Mouse (Mus musculus) adrenal gland (tissue): ENCODE measurements around the gene Lrp6.

Experiments used
- intact Hi-C: fragments of 180-260 bp; cut with DNase I; formaldehyde crosslinking; loops from one replicate; pipeline ENCODE4 v1.15.1; 2025

Gene Lrp6

GRCm38 (mm10) chr6:134578039-134578438, 11.3 kb upstream of the Lrp6 start:
- intact Hi-C loops, result no loop called here

DNA sequence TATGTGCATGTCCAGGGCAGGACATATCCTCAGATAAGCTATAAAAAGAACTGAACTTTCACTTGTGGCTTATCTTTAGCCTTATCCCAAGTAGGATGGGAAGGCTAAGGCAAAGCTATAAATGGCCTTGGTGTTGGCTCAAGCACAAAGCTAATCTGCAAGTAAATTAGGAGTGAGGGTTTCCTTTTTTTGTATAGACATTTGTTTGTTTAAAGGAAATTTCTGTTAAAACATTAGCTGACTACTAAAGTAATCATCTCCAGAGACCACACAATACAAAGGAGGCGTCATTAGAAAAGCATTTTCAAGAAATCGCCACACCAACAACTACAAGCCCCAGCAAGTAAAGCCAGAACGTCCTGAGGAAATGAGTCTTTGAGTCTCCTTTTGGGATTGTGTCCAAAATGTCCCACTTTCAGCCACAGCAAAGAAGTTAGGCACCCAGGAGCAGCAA, 8.6 kb upstream of the Lrp6 start:
- intact Hi-C loops, result no loop called here

DNA sequence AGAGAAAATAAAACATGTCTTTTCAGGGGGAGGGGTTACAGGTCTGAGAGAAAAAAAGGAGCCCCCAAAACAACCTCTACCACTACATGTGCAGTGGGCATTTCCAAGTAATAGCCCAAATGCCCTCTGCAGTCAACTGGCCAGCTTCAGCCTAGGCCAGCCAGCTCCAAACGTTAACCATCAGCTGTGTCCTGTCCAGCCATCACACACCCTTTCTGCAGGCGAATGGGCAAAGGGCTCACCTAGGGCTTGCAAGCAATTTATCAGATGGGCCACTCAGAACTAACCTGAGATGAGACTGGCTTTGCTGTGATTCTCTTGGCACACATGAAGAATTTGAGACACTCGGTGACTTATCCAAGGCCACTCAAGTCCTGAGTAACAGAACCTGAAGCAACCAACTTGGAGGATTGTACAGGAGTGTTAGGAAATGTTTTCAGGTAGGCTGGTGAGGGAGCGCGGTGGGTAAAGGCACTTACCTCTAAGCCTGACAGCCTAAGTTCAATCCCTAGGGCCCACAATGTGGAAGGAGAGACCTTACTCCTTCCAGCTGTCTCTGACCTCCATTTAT, 1.3 kb upstream of the Lrp6 start:
- intact Hi-C loops, result loop anchor here (5.0 to 10.0 kb wide), 2 partner anchors 39 to 53 kb away; no protein-coding TSS in a partner anchor

- intact Hi-C loops, result loop anchor here (5.0 to 10.0 kb wide), 2 partner anchors 41 to 52 kb away; no protein-coding TSS in a partner anchor
Observed at GRCm38 (mm10) chr6:134566248-134566817, 432 bp downstream of the Lrp6 start.

DNA sequence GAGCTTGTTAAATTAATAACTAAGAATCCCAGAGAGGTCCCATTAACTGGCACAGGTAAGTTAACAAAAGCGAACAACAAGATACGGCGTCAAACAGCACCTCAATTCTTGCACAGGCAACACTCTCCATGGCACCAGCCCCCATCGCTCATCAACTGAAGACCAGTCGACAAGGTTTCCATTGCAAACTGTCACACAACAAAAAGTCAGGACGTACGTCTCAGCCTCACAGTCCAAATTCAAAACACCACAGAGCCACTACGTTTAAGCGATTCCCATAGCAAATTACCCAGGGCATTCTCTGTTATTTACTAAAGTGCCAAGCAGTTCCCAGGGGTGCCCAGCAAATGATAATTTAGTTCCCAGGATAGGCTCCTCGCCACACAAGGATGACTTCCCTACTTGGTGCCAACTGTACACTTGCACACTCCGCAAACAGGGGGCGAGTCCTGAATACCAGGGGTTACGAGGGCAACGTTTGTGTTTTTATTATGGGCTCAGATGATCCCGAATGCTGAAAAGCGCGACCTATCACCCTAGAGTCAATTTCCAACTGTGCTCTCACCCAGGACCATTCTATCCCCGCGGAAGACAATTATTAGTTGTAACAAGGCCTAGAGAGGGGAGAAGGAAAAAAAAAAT, 1.0 kb downstream of the Lrp6 start:
- intact Hi-C loops, result loop anchor here (5.0 to 10.0 kb wide), 2 partner anchors 42 to 51 kb away; no protein-coding TSS in a partner anchor

DNA sequence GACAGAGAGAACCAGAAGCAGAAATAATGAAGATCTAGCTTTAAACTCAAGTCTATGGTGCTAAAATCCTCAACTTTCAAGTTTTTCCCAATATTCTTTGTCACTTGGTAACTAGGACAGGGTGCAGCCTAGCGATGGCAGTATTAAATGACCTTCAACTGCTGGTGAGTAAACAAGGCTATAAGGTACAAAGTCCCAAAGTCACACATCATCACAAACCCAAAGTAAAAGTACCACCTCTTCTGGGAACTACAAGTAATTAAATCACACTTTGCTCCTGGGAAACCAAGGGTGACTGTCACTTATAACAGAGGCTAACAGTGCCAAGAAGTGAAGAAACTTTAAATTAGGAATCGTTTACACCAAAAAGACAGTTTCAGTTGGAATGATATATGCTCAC, 2.2 kb downstream of the Lrp6 start:
- intact Hi-C loops, result loop anchor here (10.0 kb wide), 1 partner anchor 50 kb away; no protein-coding TSS in a partner anchor

DNA sequence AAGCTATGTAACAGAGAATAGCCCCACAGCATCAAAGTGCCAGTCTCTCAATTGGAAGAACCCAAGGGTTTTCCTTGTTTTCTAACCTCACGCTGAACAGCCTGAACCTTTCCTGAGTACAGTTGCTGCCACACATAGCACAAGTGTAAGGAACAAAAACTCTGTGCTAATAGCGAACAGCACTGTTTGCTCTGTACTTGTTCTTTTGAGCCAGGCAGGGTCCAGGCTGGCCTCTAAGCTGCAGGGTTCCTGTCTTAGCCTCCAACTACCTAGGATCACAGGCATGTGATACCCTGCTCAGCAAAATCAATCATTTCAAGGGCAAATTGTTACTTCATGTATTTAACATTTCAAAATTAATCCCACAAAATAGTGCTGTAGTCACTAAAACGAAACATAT, 7.1 kb downstream of the Lrp6 start:
- intact Hi-C loops, result loop anchor here (10.0 kb wide), 1 partner anchor 45 kb away; no protein-coding TSS in a partner anchor

GRCm38 (mm10) chr6:134558546-134559129, 8.1 kb downstream of the Lrp6 start:
- intact Hi-C loops, result no loop called here

DNA sequence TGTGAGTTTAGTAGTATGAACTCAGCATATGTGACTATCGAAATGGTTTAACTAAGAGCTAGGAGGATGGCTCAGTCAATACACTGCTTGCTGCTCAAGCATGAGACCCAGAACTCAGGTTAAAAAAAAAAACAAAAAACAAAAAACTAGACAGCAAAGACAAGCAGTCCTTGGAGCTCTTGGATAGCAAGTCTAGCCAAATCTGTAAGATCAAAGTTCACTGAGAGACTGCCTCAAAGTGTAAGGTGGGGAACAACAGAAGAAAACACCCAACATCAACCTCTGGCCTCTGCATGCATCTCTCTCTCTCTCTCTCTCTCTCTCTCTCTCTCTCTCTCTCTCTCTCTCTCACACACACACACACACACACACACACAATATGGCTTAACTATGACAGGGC, 9.7 kb downstream of the Lrp6 start:
- intact Hi-C loops, result no loop called here

- intact Hi-C loops, result no loop called here
Observed at GRCm38 (mm10) chr6:134556185-134556950, 10.4 kb downstream of the Lrp6 start.

- intact Hi-C loops, result no loop called here
Observed at GRCm38 (mm10) chr6:134555178-134555577, 11.6 kb downstream of the Lrp6 start.

DNA sequence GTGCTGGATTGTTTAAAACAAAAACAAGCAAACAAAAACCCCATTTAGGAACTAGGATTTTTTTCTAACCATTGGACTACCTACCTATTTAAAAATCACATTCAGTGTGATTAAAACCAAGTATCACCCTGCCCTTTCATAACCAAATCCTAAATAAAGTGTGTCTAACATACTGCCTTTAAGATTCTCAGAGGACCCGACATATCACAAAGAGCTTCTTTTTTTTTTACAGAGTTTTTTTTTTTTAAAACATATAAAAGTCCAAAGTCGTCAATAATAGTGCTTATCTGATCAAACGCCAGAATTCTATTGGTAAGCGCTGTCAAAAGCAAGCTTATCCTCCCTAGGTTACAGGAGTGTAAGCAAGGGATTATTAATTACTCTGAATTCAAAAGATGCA, 12.5 kb downstream of the Lrp6 start:
- intact Hi-C loops, result no loop called here

- intact Hi-C loops, result no loop called here
Observed at GRCm38 (mm10) chr6:134551007-134551406, 15.8 kb downstream of the Lrp6 start.

- intact Hi-C loops, result no loop called here
Observed at GRCm38 (mm10) chr6:134550396-134550795, 16.4 kb downstream of the Lrp6 start.

DNA sequence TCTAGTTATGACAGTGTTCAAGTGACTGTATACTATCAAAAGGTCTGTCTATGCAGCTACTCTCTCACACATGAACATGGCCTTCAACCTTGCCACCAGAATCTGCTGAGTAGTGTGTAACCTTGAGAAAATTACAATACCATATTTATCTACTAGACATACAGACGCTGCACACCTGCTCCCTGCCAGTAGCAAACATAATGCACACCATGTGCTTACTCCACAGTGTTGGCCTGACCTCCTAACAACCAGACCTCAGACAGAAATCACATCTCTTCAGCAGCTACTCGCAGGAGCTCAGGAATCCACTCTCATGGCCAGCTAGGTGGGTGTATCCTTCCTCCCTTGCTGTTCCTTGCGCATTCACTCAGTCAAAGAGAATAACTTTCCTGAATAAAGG, 21.9 kb downstream of the Lrp6 start:
- intact Hi-C loops, result no loop called here

DNA sequence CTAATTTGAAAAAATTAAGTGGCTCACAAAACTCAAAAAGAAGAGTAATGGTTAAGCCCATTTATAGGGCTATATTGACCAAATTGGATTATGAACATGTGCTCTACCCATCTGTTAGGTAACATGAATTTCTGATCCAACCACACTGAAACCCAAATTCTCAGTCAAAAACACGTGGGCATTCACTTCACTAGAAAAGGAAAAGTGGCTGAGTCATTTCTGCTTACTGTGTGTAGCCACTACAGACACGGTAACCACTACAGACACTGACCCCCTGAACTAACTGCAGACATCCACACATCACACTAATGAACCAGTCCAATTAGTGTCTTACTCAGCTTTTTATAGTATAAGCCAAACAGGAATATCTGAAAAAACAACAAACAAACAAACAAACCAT, 22.7 kb downstream of the Lrp6 start:
- intact Hi-C loops, result no loop called here

DNA sequence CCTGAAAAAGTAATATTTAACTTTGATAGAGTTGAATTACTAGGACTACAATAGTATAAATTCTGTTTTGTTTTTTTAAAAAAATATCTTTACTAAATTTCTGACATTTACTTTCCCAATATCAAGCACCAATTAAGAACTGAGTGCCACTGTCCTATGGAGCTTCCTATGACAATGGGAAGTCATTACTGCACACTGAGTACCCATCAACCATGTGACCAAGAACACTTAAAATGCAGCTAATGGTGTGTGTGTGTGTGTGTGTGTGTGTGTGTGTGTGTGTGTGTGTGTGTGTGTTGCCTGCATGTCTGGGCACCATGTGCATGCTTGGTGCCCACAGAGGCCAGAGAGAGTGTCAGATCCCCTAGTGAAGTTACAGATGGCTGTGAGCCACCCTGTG, 23.2 kb downstream of the Lrp6 start:
- intact Hi-C loops, result no loop called here

- intact Hi-C loops, result no loop called here
Observed at GRCm38 (mm10) chr6:134542374-134542773, 24.4 kb downstream of the Lrp6 start.

DNA sequence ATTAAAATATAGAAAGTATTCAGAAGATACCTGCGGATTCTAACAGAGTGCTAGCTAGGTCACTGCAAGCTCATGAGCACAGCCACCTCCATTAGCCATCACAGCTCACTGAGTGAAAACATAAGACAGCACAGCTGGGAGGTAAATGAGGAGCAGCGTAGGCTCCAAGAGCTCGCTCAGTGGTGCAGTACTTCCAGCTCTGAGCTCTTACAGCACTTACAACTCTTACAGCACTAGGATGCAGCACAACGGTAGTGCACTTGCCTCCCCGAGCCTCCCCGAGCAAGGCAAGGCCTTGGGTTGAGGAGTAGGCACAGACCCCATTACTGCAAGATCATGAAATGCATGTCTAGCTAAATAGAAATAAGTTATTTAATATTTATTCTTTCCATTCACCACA, 26.6 kb downstream of the Lrp6 start:
- intact Hi-C loops, result no loop called here

- intact Hi-C loops, result no loop called here
Observed at GRCm38 (mm10) chr6:134539459-134539858, 27.3 kb downstream of the Lrp6 start.

DNA sequence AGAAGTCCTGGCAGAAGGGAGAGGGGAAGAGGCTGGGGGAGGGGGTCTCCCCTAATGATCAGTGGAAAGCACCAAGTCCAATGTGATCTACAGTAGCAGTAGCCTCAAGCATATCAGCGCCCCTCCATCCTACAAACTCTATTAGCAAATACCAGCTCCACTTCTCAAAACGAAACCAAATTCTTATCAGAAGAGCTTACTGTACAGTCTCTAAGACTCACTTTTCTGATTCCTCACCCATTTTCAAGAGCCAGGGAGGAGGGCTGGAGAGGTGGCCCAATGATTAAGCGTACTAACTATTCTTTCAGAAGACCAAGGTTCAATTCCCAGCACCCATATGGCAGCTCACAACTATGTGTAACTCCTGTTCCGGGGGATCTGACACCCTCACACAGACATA, 28.0 kb downstream of the Lrp6 start:
- intact Hi-C loops, result no loop called here
